Mouse (Mus musculus): ENCODE measurements at regions not wholly inside any gene's neighbourhood (a gene's known extent, or its start where the extent isn't known, plus 50 kb on each side); places are given as distances from the start of the nearest gene placed in this dataset.

DNA sequence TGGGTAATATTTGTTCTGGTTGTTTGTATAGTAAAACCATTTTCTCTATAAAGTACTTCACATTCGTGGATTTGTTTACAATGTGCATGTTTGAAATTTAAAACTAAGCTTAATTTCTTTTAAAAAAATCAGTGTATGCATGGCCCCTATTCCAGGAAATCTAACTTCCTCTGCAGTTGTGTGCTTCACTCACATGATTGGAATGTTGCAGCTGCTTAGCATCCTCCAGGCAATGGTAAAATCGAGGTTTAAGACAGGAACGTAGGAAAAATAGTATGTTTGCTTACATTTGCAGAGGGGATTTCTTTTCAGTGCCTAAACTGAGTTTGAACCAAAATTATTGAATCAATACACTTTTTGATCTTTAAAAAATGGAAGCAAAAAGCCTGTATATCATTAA lies 217.5 kb downstream of the Ptprc start:
- TF ChIP-seq GATA1 (IDR thresholded peaks at IDR 0.05; ENCODE audit: borderline replicate concordance, low read length) (no peak), FLI1 (IDR thresholded peaks at IDR 0.05; ENCODE audit: low read length) (no peak)
